ENCODE assay signal across 21 mouse cellular contexts in genomic region chr2:6048570-6048969, GRCm38 (mm10).
DNase-seq lines count a peak whose midpoint lies in the region; ATAC-seq lines count a peak whose summit lies in the region.
"Had no signal": no experiment of that assay in that cellular context is flagged by ENCODE, and none has a peak within 500 bp of the region (broad histone marks: within the 10 kb centered on the region; RNA-seq: fewer than 3 reads in every experiment).

No protein-coding gene starts in this region.

- WGBS in heart, embryonic 10.5 days = 26% methylated on average over 4 of the region's 4 CpGs
- 55% methylated on average over 4 of the region's 4 CpGs for WGBS in liver, embryonic 12.5 days (ENCODE audit: insufficient replicate concordance)
- WGBS in stomach, embryonic 16.5 days = 63% methylated on average over 4 of the region's 4 CpGs

- H3K27me3 ChIP-seq in heart, embryonic 10.5 days (ENCODE audit: insufficient read depth, poor library complexity, severe bottlenecking) = no peaks in the 10 kb centered on the region
- no peaks in the 10 kb centered on the region for H3K27me3 ChIP-seq in liver, embryonic 12.5 days (replicated peaks)
- no peaks in the 10 kb centered on the region for H3K27me3 ChIP-seq in stomach, embryonic 16.5 days (ENCODE audit: control insufficient read depth, insufficient read depth, low read length)
- H3K27me3 ChIP-seq: embryonic facial prominence, embryonic 12.5 days; heart, embryonic 15.5 days; midbrain, embryonic 12.5 days had no signal

- H3K36me3 ChIP-seq in heart, embryonic 10.5 days = peaks cover 42% of the 10 kb centered on the region
- peaks cover 62% of the 10 kb centered on the region for H3K36me3 ChIP-seq in liver, embryonic 12.5 days
- H3K36me3 ChIP-seq in stomach, embryonic 16.5 days (ENCODE audit: control insufficient read depth, insufficient read depth, low read length) = 0 out of 2 replicates have a peak, but pooled peaks cover 16% of the 10 kb centered on the region

- H3K9me3 ChIP-seq in heart, embryonic 10.5 days = no peaks in the 10 kb centered on the region
- H3K9me3 ChIP-seq in liver, embryonic 12.5 days (replicated peaks) = no peaks in the 10 kb centered on the region
- H3K9me3 ChIP-seq in stomach, embryonic 16.5 days (replicated peaks; ENCODE audit: control insufficient read depth, low read length) = no peaks in the 10 kb centered on the region
- H3K9me3 ChIP-seq: embryonic facial prominence, embryonic 12.5 days; heart, embryonic 15.5 days; hindbrain, embryonic 10.5 days; midbrain, embryonic 12.5 days had no signal

- H3K4me2 ChIP-seq in liver, embryonic 12.5 days = no peak overlapping the region
- no peak overlapping the region for H3K4me2 ChIP-seq in stomach, embryonic 16.5 days (ENCODE audit: low read depth, low read length)
- H3K4me2 ChIP-seq: embryonic facial prominence, embryonic 12.5 days; heart, embryonic 15.5 days; midbrain, embryonic 12.5 days had no signal

- DNase-seq in heart, embryonic 10.5 days (ENCODE audit: low spot score) = no peak
- DNase-seq in heart, postnatal 10 days = no peak
- DNase-seq in liver = no peak
- peak; percentile 61 for DNase-seq in ovary, adult 18-20 months (ENCODE audit: low spot score)
- no peak for DNase-seq in ovary, postnatal 14 days (ENCODE audit: low spot score)
- DNase-seq in right cerebral cortex, postnatal 4 days = no peak
- DNase-seq: adrenal gland, postnatal 10 days; cerebellum, adult 18-20 months; cerebellum, postnatal 25 days; kidney, postnatal 36 days; layer of hippocampus, postnatal 36 days; thymus, postnatal 14 days had no signal

- intact Hi-C loops in heart, postnatal 10 days (cut with DNase I) = no loop called here

- ATAC-seq in liver, embryonic 12.5 days = peak; percentile 49; the same call in 1 of the 2 replicates
- peak; percentile 91 for ATAC-seq in stomach, embryonic 16.5 days (ENCODE audit: insufficient read depth, low FRiP score)
- ATAC-seq: hindbrain, embryonic 16.5 days; intestine, embryonic 16.5 days had no signal

- peak overlapping the region; percentile 13; the same call in 1 of the 2 replicates for H3K27ac ChIP-seq in heart, embryonic 10.5 days
- no peak overlapping the region for H3K27ac ChIP-seq in liver, embryonic 12.5 days
- H3K27ac ChIP-seq in stomach, embryonic 16.5 days (ENCODE audit: low read length) = peak overlapping the region; percentile 87
- H3K27ac ChIP-seq: embryonic facial prominence, embryonic 12.5 days; heart, embryonic 15.5 days; hindbrain, embryonic 10.5 days; liver, embryonic 14.5 days; midbrain, embryonic 12.5 days had no signal

- no peak overlapping the region for H3K4me3 ChIP-seq in heart, embryonic 10.5 days
- no peak overlapping the region for H3K4me3 ChIP-seq in liver, embryonic 12.5 days
- H3K4me3 ChIP-seq in stomach, embryonic 16.5 days (replicated peaks; ENCODE audit: low read length) = no peak overlapping the region
- H3K4me3 ChIP-seq: embryonic facial prominence, embryonic 12.5 days; heart, embryonic 15.5 days; hindbrain, embryonic 10.5 days; midbrain, embryonic 12.5 days had no signal

- H3K9ac ChIP-seq in liver, embryonic 12.5 days = 0 out of 2 replicates have a peak overlapping the region, but pooled peaks have one; percentile 14
- no peak overlapping the region for H3K9ac ChIP-seq in stomach, embryonic 16.5 days (ENCODE audit: low read length)
- H3K9ac ChIP-seq: embryonic facial prominence, embryonic 12.5 days; heart, embryonic 15.5 days; midbrain, embryonic 12.5 days had no signal

- peaks cover 15% of the 10 kb centered on the region for H3K4me1 ChIP-seq in heart, embryonic 10.5 days
- H3K4me1 ChIP-seq in liver, embryonic 12.5 days = peaks cover 9% of the 10 kb centered on the region
- peaks cover 7% of the 10 kb centered on the region for H3K4me1 ChIP-seq in stomach, embryonic 16.5 days (ENCODE audit: control insufficient read depth, insufficient read depth, low read length)
- H3K4me1 ChIP-seq: embryonic facial prominence, embryonic 12.5 days; hindbrain, embryonic 10.5 days; midbrain, embryonic 12.5 days had no signal
